Mouse (Mus musculus) heart, postnatal 36 days (tissue): ENCODE results near the gene Ndel1. TPM values are rescaled to one million over a fixed set of nuclear protein-coding genes. Genes with fewer than 3 reads are reported as not detected.

ENCODE experiments used
- DNase-seq, 2 experiments: peaks; one replicate each; pipeline ENCODE4 v3.0.0; 2021 to 2022
- intact Hi-C: fragments of 180-260 bp; cut with DNase I; formaldehyde crosslinking; loops from one replicate; pipeline ENCODE4 v1.15.1; 2025
- total RNA-seq, 2 experiments: library from RNA; stranded (reverse); gene quantifications; 2 replicates each; pipeline ENCODE4 v1.2.3; 2021

The Ndel1 gene
- total RNA-seq, 2 experiments from 2014 or later, result 60.9 to 71.3 TPM

- no peak for DNase-seq
- intact Hi-C loops, result no loop called here
Observed at GRCm38 (mm10) chr11:68897120-68897519, 25.5 kb upstream of the Ndel1 start.

DNA sequence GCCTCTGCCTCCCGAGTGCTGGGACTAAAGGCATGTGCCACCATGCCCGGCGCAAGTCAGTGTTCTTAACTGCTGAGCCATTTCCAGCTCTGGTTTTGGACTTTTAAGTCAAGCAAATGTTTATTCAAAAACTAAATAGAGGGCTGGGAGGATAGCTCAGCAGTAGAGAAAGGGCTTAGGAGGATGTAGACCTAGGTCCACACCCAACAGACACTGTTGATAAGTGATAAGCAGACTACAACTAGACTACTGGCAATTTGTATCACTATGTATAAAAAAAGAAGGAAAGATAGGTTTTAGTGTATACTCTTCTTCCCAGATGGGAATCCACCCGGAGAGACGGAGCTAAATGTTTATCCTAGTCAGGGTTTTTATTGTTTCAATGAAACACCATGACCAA is 24.6 kb upstream of the Ndel1 start:
- intact Hi-C loops, result no loop called here
- DNase-seq, result no peak

DNA sequence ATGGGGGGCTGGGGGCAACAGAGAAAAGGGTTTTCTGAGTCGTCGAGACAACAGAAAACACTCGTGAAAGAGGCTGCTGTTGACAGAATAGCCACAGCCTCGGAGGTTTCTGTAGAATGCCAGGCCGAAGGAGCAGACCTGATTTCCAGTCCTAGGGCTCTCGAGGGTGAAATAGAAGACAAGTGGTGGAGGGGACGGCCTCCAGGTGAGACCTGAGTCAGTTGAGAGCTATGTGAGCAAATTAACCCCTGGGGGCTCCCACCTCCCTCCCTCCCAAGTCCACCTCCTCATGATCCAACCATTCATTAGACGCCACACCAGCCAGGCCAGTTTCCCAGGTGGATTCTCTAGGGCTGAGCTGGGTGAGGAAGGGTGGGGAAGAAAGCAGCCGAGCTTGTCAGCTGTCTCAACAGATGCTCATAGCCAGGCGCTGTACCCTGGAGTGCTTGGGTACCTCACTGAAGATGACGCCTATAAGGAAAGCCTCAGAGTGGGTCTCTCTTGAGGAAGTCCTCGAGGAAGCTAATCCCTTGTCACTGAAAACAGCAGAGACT is 22.3 kb upstream of the Ndel1 start:
- intact Hi-C loops, result no loop called here

GRCm38 (mm10) chr11:68892233-68892832 is 20.7 kb upstream of the Ndel1 start:
- no peak for DNase-seq
- intact Hi-C loops, result no loop called here

More for the DNA sequence above, 22.3 kb upstream of the Ndel1 start:
- DNase-seq, result no peak

- intact Hi-C loops, result no loop called here
- DNase-seq, result no peak
Observed at GRCm38 (mm10) chr11:68891823-68892222, 20.2 kb upstream of the Ndel1 start.

- intact Hi-C loops, result no loop called here
- no peak for DNase-seq
Observed at GRCm38 (mm10) chr11:68890625-68891024, 19.0 kb upstream of the Ndel1 start.

GRCm38 (mm10) chr11:68888653-68889052 is 17.0 kb upstream of the Ndel1 start:
- intact Hi-C loops, result no loop called here
- no peak for DNase-seq

- no peak for DNase-seq
- intact Hi-C loops, result no loop called here
Observed at GRCm38 (mm10) chr11:68888253-68888652, 16.6 kb upstream of the Ndel1 start, which contains the start of gene Rnf222. Rnf222 (plus strand) TSS chr11:68888553.

DNA sequence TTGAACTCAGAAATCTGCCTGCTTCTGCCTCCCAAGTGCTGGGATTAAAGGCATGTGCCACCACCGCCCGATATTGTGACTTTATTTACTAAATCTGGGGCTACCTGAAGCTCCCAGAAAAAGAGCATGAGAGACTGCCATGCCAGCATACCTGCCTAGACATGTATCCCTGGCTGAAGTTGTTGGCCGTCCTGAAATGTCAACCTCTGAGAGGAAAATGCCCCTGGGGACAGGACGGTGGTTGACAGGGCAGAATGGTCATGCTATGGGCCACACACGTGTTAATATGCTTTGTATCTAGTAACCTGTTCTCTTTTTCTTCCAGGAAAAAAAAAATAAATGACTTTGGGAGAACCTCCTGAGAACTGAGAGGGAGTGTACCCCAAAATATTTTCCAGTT is 14.4 kb upstream of the Ndel1 start:
- DNase-seq, result no peak
- intact Hi-C loops, result no loop called here

DNA sequence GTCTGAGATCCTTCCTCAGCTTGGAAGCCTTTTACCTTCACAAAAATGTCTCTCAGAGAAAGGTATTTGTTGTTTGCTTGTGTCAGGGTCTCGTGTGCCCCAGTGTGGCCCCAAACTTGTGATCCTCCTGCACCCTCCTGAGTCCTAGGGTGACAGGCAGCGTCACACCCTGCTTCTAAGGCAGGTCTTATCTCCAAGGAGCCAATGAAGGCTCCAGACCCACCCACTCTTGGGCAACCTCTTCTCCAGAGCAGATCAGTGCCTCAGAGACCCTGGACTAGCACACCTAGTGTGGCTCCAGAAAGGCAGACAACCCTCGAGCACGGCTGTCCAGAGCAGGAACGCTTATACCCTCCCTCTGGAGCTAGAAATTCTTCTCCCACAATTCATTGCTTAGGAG is 12.7 kb upstream of the Ndel1 start:
- intact Hi-C loops, result no loop called here

GRCm38 (mm10) chr11:68883843-68884242 is 12.2 kb upstream of the Ndel1 start:
- intact Hi-C loops, result no loop called here
- no peak for DNase-seq

More for the DNA sequence above, 12.7 kb upstream of the Ndel1 start:
- no peak for DNase-seq

- intact Hi-C loops, result no loop called here
- DNase-seq, result no peak
Observed at GRCm38 (mm10) chr11:68882107-68882506, 10.4 kb upstream of the Ndel1 start.

DNA sequence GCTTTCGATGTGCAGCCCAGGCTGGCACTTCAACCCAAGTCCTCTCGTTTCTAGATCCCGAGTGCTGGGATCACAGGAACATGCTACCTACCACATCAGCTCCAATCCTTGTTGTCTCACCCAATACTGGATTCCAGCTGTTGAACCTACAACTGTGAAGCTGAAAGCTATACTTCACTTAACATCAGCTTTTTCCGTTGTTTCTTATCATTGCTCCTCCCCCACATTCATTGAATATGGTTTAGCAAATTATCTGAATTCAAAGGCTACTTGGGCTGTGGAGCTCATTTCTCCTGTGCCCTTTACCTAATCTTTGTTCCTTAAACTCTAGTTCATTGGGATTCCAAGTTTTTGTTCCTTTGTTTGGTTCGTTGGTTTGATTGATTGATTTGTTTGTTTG is 7.2 kb upstream of the Ndel1 start:
- intact Hi-C loops, result loop anchor here (5.0 kb wide), 1 partner anchor 337 kb away; no protein-coding TSS in a partner anchor
- no peak for DNase-seq

DNA sequence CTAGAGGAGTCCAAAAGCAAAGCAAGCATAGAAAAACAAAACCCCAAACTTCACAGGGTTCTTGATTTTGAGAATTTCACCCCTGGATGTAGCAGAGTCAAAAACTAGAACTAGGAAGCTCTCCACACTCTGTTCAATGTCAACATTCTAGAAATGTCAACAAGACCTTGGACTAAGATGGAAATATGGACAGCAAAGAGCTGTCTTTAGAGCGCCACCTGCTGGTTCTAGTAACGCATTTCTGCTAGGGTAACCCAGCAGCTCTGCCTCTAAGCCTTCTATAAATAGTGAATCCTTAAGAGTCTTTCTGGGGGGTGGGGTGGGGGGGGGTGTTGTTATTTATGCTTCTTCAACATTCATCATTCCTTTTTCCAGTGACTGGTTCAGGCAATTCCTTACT is 3.2 kb upstream of the Ndel1 start:
- DNase-seq, result peak; percentile 57 to 70
- intact Hi-C loops, result loop anchor here (1.0 to 5.0 kb wide), 5 partner anchors 32 to 390 kb away; no protein-coding TSS in a partner anchor

DNA sequence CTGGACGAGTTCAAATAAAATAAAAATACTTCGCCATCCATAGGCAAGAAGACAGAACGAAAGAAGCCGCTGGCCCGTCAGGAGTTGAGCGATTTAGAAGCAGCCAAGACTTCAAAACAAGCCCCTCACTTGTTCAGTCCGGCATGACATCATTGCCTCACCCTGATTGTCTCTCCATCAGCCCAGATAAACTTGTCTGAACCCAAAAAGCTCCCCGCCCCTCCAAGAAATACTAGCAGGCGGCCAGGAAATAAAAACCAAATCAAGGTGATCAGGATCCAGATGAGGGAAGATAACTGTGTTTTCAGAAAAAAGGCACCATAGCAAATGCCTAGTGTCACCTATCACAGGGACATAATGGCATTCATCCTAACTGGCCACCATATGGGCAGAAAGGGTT is 381 bp downstream of the Ndel1 start:
- DNase-seq, result no peak

GRCm38 (mm10) chr11:68864544-68865189 is 7.0 kb downstream of the Ndel1 start:
- peak; percentile 83 for DNase-seq
- intact Hi-C loops, result no loop called here

More for the DNA sequence above, 381 bp downstream of the Ndel1 start:
- intact Hi-C loops, result loop anchor here (2.0 kb wide), 1 partner anchor 18 kb away; no protein-coding TSS in a partner anchor

GRCm38 (mm10) chr11:68863631-68864091 is 8.0 kb downstream of the Ndel1 start:
- DNase-seq, result peak; percentile 24 to 43
- intact Hi-C loops, result no loop called here

DNA sequence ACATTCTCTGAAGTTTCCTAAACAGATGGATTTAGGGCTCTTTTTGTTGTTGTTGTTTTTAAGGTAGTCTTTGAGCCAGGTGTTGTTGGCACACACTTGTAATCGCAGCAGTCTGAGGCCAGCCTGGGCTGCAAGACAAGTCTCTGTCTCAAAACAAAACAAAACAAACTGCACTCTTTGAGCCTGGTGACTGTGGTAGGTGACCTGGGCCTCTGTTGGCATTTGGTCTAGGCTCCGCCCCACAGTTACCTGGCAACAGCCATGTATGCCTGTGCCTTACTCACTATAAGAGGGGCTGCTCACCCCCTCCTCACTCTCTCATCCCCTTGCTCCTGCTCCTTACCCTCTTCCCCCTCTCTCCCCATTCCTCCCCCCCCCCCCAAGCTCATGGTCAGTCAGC is 9.4 kb downstream of the Ndel1 start:
- DNase-seq, result no peak
- intact Hi-C loops, result no loop called here

DNA sequence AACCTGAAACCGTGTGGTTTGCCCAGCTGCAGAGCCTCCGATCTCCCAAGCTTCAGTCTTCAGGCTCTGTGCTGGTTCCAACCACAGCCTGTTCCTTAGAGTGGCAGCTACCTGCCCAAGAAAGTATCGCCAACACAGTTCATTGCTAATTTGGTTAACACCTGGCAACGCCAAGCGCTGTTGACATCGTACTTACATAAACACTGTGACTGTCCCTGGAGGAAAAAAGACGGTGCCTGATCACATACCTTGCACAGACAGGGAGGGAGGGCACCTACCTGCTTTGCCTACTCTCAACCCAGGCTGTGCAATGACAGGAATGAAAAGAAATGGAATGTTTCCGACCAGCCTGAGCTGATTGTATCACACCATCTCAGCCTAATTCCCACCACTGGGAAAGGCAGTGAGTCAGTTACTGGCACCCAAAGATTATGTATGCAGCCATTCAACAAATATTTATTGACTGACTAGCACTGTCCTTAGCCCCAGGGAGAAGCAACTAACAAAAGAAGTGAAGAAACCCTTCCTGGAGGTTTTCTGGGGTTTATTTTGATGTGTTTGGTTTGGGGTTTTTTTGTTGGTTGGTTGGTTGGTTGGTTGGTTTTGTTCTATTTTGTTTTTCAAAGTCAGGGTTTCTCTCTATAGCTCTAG is 11.6 kb downstream of the Ndel1 start:
- intact Hi-C loops, result no loop called here
- DNase-seq, result no peak

DNA sequence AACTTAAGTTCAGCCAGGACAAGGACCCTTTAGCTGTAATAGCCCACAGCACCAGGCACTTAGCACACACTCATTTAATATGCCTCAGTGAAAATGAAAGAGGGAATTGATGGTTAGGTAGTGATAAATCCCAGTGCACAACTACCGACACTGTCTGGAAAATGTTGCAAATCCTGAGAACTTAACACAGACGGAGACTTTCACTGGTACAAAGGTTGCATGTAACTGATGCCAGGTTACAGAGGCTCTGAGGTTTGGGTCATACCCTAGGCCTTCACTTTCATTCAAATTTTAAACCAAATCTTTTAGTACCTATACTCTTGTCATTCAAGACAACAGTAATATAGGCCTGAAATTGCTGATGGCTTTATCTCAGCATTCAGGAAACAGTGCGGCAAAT is 14.3 kb downstream of the Ndel1 start:
- DNase-seq, result no peak
- intact Hi-C loops, result no loop called here

DNA sequence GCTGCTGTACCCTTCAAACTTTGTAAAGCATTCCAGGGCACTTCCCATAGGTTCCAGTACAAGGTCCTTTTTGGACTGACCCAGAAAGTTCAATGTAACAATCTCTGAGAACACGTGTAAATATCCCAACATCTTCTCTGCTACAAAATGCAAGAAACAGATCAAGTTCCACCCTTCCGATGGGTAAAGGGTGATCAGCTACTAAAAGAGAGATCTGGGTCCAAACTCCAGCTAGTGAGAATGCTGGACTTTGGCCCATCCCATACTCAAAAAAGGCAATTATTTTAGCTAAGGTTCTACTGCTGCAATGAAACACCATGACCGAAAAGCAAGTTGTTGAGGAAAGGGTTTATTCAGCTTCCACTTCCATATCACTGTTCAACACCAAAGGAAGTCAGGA is 17.0 kb downstream of the Ndel1 start:
- no peak for DNase-seq
- intact Hi-C loops, result no loop called here
